Mouse (Mus musculus) heart, embryonic 11.5 days (tissue): ENCODE measurements around the gene Trim62. TPM values are rescaled to one million over a fixed set of nuclear protein-coding genes. Genes with fewer than 3 reads are reported as not detected.
"Not testable (repeated sequence)": the region's sequence is repeated elsewhere in the genome, so short reads cannot be mapped to it uniquely, and the experiment has no call there.

ENCODE experiments used
- ATAC-seq: fragments of 200-750 bp; cut with Nextera tagmentation; replicated peaks from 2 replicates; pipeline ENCODE4 v1.8.0; 2017; ENCODE audit warnings: moderate library complexity; ENCODE audit not compliant: insufficient number of reproducible peaks, low FRiP score, low TSS enrichment
- H3K27ac ChIP-seq: fragments of 300-500 bp; sonication (generic); 2 replicates; pipeline ENCODE4 v1.5.1; 2014; ENCODE audit warnings: mild to moderate bottlenecking, low read depth, low read length
- H3K27me3 ChIP-seq: fragments of 300-500 bp; sonication (generic); 2 replicates; pipeline ENCODE4 v1.6.1; 2014; ENCODE audit warnings: mild to moderate bottlenecking, low read length, mixed read lengths; ENCODE audit not compliant: control insufficient read depth, insufficient read depth
- H3K36me3 ChIP-seq: fragments of 300-500 bp; sonication (generic); 2 replicates; pipeline ENCODE4 v1.6.1; 2014; ENCODE audit warnings: mild to moderate bottlenecking, low read length, moderate library complexity, mixed read lengths; ENCODE audit not compliant: control insufficient read depth, insufficient read depth
- H3K4me1 ChIP-seq: fragments of 300-500 bp; sonication (generic); 2 replicates; pipeline ENCODE4 v1.6.1; 2014; ENCODE audit warnings: low read length; ENCODE audit not compliant: control insufficient read depth, insufficient read depth
- H3K4me2 ChIP-seq: fragments of 300-500 bp; sonication (generic); 2 replicates; pipeline ENCODE4 v1.6.1; 2014; ENCODE audit warnings: mild to moderate bottlenecking, moderate library complexity
- H3K4me3 ChIP-seq: fragments of 300-500 bp; sonication (generic); 2 replicates; pipeline ENCODE4 v1.5.1; 2014; ENCODE audit warnings: low read depth, low read length
- H3K9ac ChIP-seq: fragments of 300-500 bp; sonication (generic); 2 replicates; pipeline ENCODE4 v1.6.1; 2014; ENCODE audit warnings: mild to moderate bottlenecking, low read depth, low read length, moderate library complexity
- H3K9me3 ChIP-seq: fragments of 300-500 bp; sonication (generic); replicated peaks from 2 replicates; pipeline ENCODE4 v1.6.1; 2016; ENCODE audit warnings: low read length; ENCODE audit not compliant: control insufficient read depth
- WGBS: fragments of 180-500 bp; shearing (Covaris S2); extraction: QIAGEN DNeasy Blood & Tissue Kit; methylation state at CpG from one replicate; pipeline ENCODE4 v1.1.7; 2014; ENCODE audit not compliant: insufficient replicate concordance; 5-methylcytosine and 5-hydroxymethylcytosine counted together
- polyA plus RNA-seq: library from polyadenylated mRNA; unstranded; fragments of >200 nt; fragmentation: Nextera tagmentation; extraction: Ambion mirVana; gene quantifications from 2 replicates; pipeline ENCODE4 v1.2.1, GENCODE M21; 2014

Gene Trim62
- polyA plus RNA-seq, 1 experiment from 2014 or later = 6.2 TPM

- Histone ChIP-seq H3K4me3 (no peak overlapping the region), H3K9me3 (no peaks in the 10 kb centered on the region), H3K27ac (no peak overlapping the region), H3K4me1 (peaks cover 3% of the 10 kb centered on the region; the same call in 1 of the 2 replicates), H3K36me3 (no peaks in the 10 kb centered on the region), H3K9ac (no peak overlapping the region), H3K27me3 (no peaks in the 10 kb centered on the region), H3K4me2 (no peak overlapping the region)
- 49% methylated on average over 12 of the region's 12 CpGs for WGBS
- no peak for ATAC-seq
These were observed 31.0 kb upstream of the Trim62 start for GRCm38 (mm10) chr4:128852266-128852887.

DNA sequence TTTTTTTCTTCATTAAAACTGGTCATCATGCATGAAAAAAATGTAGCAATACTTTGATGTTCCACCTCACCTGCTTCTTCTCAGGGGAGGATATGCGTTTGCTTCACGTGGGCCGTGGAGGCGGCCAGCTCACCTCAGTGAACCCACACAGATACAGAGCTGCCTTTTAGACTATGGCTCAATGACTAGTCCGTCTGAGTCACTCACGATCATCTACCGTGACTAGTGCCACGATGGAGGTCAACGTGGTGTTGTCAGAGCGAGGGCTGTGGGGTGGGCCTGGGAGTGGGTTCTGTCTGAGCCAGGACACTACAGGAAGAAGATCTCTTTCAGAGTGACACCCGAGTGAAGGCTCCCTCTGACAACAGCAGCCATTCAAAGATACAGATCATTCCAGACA is 30.3 kb upstream of the Trim62 start:
- no peaks in the 10 kb centered on the region for H3K27me3 ChIP-seq
- no peaks in the 10 kb centered on the region for H3K9me3 ChIP-seq
- no peak overlapping the region for H3K4me2 ChIP-seq
- no peak overlapping the region for H3K4me3 ChIP-seq
- no peak for ATAC-seq
- 85% methylated on average over 11 of the region's 11 CpGs for WGBS
- H3K36me3 ChIP-seq = no peaks in the 10 kb centered on the region
- H3K27ac ChIP-seq = no peak overlapping the region
- H3K4me1 ChIP-seq = peaks cover 3% of the 10 kb centered on the region; the same call in 1 of the 2 replicates
- H3K9ac ChIP-seq = no peak overlapping the region

DNA sequence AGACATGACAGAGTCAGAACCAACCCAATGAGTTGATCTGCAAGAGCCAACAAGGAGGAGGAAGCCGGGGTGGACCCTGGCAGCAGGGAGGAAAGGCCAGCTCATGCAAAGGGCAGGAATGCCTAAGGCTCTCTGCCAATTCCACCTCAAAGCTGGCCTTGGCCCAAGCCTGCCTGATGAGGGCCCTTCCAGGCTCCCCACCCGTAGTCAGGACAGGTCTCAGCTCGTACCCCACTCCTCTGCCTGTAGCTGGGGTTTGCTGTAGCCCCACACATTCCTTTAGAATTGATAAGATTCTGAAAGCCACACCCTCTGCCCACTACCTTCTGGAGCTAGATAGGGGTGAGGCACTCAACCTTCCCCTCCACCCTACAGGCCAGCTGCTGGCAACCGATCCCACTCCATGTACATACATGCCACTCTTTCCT is 27.8 kb upstream of the Trim62 start:
- 62% methylated on average over 4 of the region's 4 CpGs for WGBS
- Histone ChIP-seq H3K27ac (no peak overlapping the region), H3K4me2 (no peak overlapping the region), H3K9me3 (0 out of 2 replicates have a peak, but pooled peaks cover 2% of the 10 kb centered on the region), H3K9ac (no peak overlapping the region), H3K4me3 (no peak overlapping the region), H3K27me3 (no peaks in the 10 kb centered on the region), H3K4me1 (peaks cover 3% of the 10 kb centered on the region; the same call in 1 of the 2 replicates), H3K36me3 (no peaks in the 10 kb centered on the region)
- 0 out of 2 replicates have a peak, but pooled peaks have one; percentile 26 for ATAC-seq

- ATAC-seq = no peak
- Histone ChIP-seq H3K4me2 (no peak overlapping the region), H3K9ac (no peak overlapping the region)
These were observed 26.2 kb upstream of the Trim62 start for GRCm38 (mm10) chr4:128857212-128857611.

GRCm38 (mm10) chr4:128858226-128858625 is 25.2 kb upstream of the Trim62 start:
- not testable (repeated sequence) for H3K4me3 ChIP-seq, H3K27ac ChIP-seq, H3K36me3 ChIP-seq, H3K4me1 ChIP-seq, ATAC-seq, H3K9ac ChIP-seq, H3K9me3 ChIP-seq, H3K4me2 ChIP-seq, H3K27me3 ChIP-seq

More at GRCm38 (mm10) chr4:128857212-128857611, 26.2 kb upstream of the Trim62 start:
- WGBS = 38% methylated on average over 2 of the region's 2 CpGs
- H3K4me1 ChIP-seq = peaks cover 3% of the 10 kb centered on the region; the same call in 1 of the 2 replicates
- H3K27ac ChIP-seq = no peak overlapping the region
- H3K36me3 ChIP-seq = no peaks in the 10 kb centered on the region
- 0 out of 2 replicates have a peak, but pooled peaks cover 2% of the 10 kb centered on the region for H3K9me3 ChIP-seq
- no peaks in the 10 kb centered on the region; the same call in 1 of the 2 replicates for H3K27me3 ChIP-seq
- H3K4me3 ChIP-seq = no peak overlapping the region

DNA sequence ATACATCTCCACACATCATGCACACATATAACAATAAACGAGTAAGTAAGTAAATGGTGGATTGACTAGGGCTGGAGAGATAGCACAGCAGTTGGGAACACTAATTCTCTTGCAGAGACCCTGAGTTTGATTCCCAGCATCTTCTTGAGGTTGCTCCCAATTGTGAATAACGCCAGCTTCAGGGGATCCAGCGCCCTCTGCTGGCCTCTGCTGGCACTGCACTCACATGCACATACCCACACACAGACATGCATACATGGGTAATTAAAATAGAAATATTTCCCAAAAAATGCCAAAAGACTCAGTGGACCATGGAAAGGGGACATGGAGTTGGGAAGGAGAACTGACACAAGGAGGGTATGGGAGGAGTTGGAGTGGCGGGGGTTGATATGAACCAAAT is 24.5 kb upstream of the Trim62 start:
- no peak overlapping the region for H3K4me3 ChIP-seq
- peaks cover 3% of the 10 kb centered on the region; the same call in 1 of the 2 replicates for H3K4me1 ChIP-seq
- H3K27me3 ChIP-seq = no peaks in the 10 kb centered on the region; the same call in 1 of the 2 replicates
- no peak overlapping the region for H3K27ac ChIP-seq
- H3K9me3 ChIP-seq = 0 out of 2 replicates have a peak, but pooled peaks cover 2% of the 10 kb centered on the region
- ATAC-seq = no peak
- H3K4me2 ChIP-seq = no peak overlapping the region
- no peaks in the 10 kb centered on the region for H3K36me3 ChIP-seq
- no peak overlapping the region for H3K9ac ChIP-seq
- WGBS = 61% methylated on average over 4 of the region's 4 CpGs

DNA sequence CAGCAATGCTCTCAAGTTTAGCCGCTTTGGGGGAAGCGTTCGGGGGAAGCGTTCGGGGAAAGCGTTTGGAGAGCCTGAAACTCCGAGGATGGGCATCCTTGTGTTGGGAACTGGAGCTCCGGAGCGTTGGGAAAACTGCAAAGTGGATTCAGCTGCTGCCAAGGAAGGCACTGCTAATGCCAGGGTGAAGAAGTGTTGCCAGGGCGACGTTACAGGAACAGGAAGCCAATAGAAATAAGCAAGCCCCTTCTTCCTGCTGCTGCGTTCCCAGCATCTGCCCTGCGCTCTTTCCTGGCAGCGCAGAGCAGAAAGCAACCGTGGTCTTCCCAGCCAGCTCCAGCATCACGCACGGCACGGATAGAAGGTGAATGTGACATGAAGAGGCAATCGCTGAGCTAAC is 10.4 kb upstream of the Trim62 start:
- WGBS = 53% methylated on average over 19 of the region's 19 CpGs

GRCm38 (mm10) chr4:128874062-128874461 is 9.3 kb upstream of the Trim62 start:
- Histone ChIP-seq H3K36me3 (no peaks in the 10 kb centered on the region), H3K4me2 (no peak overlapping the region), H3K27ac (no peak overlapping the region), H3K9ac (no peak overlapping the region), H3K27me3 (peaks cover 8% of the 10 kb centered on the region), H3K4me3 (no peak overlapping the region), H3K9me3 (no peaks in the 10 kb centered on the region), H3K4me1 (no peaks in the 10 kb centered on the region)
- no peak for ATAC-seq
- WGBS = 87% methylated on average over 17 of the region's 17 CpGs

More for the DNA sequence above, 10.4 kb upstream of the Trim62 start:
- Histone ChIP-seq H3K4me2 (peak overlapping the region; percentile 29; the same call in 1 of the 2 replicates), H3K4me1 (no peaks in the 10 kb centered on the region), H3K36me3 (no peaks in the 10 kb centered on the region), H3K27me3 (peaks cover 8% of the 10 kb centered on the region), H3K9ac (no peak overlapping the region), H3K27ac (no peak overlapping the region), H3K4me3 (no peak overlapping the region), H3K9me3 (no peaks in the 10 kb centered on the region)
- no peak for ATAC-seq

DNA sequence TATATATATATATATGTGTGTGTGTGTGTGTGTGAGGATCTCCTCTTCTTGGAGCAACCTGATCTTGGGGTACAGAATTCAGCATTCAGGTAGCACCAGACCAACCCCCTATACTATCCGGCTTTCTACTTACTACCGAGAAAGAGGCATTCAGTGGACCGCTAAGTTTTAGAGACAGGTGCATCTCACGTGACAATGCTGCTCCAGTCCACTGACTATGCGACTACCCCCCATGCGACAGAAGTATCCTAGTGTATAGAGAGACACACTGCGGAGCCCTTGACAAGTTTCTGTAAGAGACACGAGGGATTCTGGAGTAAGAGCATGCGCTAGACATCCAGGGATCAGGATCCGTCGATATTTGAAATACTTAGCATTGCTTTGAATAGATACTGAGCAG is 7.9 kb upstream of the Trim62 start:
- WGBS = 86% methylated on average over 11 of the region's 11 CpGs
- peaks cover 15% of the 10 kb centered on the region for H3K27me3 ChIP-seq

More for the DNA sequence above, 7.9 kb upstream of the Trim62 start:
- ATAC-seq = no peak; the same call in 1 of the 2 replicates
- H3K4me2 ChIP-seq = no peak overlapping the region
- no peaks in the 10 kb centered on the region for H3K9me3 ChIP-seq
- H3K9ac ChIP-seq = no peak overlapping the region
- H3K4me3 ChIP-seq = no peak overlapping the region
- 0 out of 2 replicates have a peak, but pooled peaks cover 2% of the 10 kb centered on the region for H3K4me1 ChIP-seq
- no peak overlapping the region for H3K27ac ChIP-seq
- H3K36me3 ChIP-seq = no peaks in the 10 kb centered on the region
